Mouse (Mus musculus) stomach, embryonic 14.5 days (tissue): ENCODE measurements around the gene Prss56. TPM values are rescaled to one million over a fixed set of nuclear protein-coding genes. Genes with fewer than 3 reads are reported as not detected.
A peak's percentile ranks its signal among the peaks of the same experiment; 100 is the strongest.

ENCODE experiments used
- ATAC-seq: fragments of 200-750 bp; cut with Nextera tagmentation; 2 replicates; pipeline ENCODE4 v1.8.0; 2017; ENCODE audit warnings: low read depth, moderate TSS enrichment; ENCODE audit not compliant: insufficient number of reproducible peaks, insufficient read depth, low FRiP score
- H3K27ac ChIP-seq: fragments of 300-500 bp; sonication (generic); 2 replicates; pipeline ENCODE4 v1.5.1; 2014; ENCODE audit warnings: mild to moderate bottlenecking, low read length, moderate library complexity, mixed read lengths
- H3K27me3 ChIP-seq: fragments of 300-500 bp; sonication (generic); 2 replicates; pipeline ENCODE4 v1.6.1; 2014; ENCODE audit warnings: low read length, control low read depth, mixed read lengths; ENCODE audit not compliant: control insufficient read depth, insufficient read depth
- H3K36me3 ChIP-seq: fragments of 300-500 bp; sonication (generic); 2 replicates; pipeline ENCODE4 v1.6.1; 2014; ENCODE audit warnings: mild to moderate bottlenecking, control low read depth, low read length, moderate library complexity, mixed read lengths; ENCODE audit not compliant: control insufficient read depth, insufficient read depth
- H3K4me1 ChIP-seq: fragments of 300-500 bp; sonication (generic); 2 replicates; pipeline ENCODE4 v1.6.1; 2014; ENCODE audit warnings: low read length, control low read depth, mixed read lengths; ENCODE audit not compliant: control insufficient read depth, insufficient read depth
- H3K4me2 ChIP-seq: fragments of 300-500 bp; sonication (generic); replicated peaks from 2 replicates; pipeline ENCODE4 v1.6.1; 2014; ENCODE audit warnings: low read depth, low read length, control low read depth
- H3K4me3 ChIP-seq: fragments of 300-500 bp; sonication (generic); 2 replicates; pipeline ENCODE4 v1.5.1; 2014; ENCODE audit warnings: low read depth, low read length, control low read depth
- H3K9ac ChIP-seq: fragments of 300-500 bp; sonication (generic); replicated peaks from 2 replicates; pipeline ENCODE4 v1.6.1; 2014; ENCODE audit warnings: low read depth, mild to moderate bottlenecking, control low read depth, low read length, moderate library complexity, mixed read lengths
- H3K9me3 ChIP-seq: fragments of 300-500 bp; sonication (generic); 2 replicates; pipeline ENCODE4 v1.6.1; 2016; ENCODE audit warnings: low read depth, low read length, control low read depth; ENCODE audit not compliant: control insufficient read depth
- WGBS: fragments of 180-500 bp; shearing (Covaris S2); extraction: QIAGEN DNeasy Blood & Tissue Kit; methylation state at CpG from one replicate; pipeline ENCODE4 v1.1.7; 2014; 5-methylcytosine and 5-hydroxymethylcytosine counted together
- polyA plus RNA-seq: library from polyadenylated mRNA; unstranded; fragments of >200 nt; fragmentation: Nextera tagmentation; extraction: Ambion mirVana; gene quantifications from 2 replicates; pipeline ENCODE4 v1.2.1, GENCODE M21; 2014

Gene Prss56
- polyA plus RNA-seq, 1 experiment from 2014 or later: 0.14 TPM

DNA sequence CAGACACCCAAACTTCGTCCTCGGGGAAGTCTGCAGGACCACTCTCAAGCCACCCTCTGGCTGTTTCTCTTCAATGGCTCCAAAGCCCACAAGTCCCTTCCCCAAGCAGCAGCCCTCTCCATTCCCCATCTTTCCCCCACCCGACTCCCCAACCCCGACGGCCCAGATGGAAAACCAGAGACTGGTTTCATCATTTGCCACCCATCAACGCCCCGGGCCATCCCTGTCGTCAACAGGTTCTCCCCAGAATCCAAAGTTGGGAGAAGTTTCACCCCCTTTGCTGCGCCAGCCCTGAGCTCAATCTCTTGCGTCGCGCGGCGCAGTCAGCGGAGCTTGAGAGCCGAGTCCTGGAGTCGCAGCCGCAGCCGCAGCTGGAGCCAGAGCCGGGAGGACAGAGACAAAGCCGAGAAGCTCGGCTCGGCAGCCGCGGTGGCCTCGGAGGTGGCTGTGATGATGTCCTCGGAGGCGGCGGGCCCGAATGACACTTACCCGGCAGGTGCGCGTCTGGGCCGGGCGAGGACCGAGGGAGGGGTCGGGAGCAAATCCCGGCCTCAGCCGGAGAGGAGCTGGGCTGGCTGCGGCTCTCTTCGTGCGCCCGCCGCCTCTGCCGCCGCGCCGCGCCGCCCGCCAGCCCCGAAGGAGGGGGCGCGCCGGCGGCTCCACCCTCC is 27.4 kb upstream of the Prss56 start:
- no peak overlapping the region for H3K27ac ChIP-seq
- no peaks in the 10 kb centered on the region for H3K9me3 ChIP-seq
- peak overlapping the region; percentile 36 for H3K4me3 ChIP-seq
- H3K4me2 ChIP-seq: peak overlapping the region; percentile 57
- no peaks in the 10 kb centered on the region for H3K36me3 ChIP-seq
- H3K27me3 ChIP-seq: peaks cover 69% of the 10 kb centered on the region
- 0 out of 2 replicates have a peak, but pooled peaks cover 4% of the 10 kb centered on the region for H3K4me1 ChIP-seq
- ATAC-seq: peak; percentile 14; the same call in 1 of the 2 replicates
- no peak overlapping the region for H3K9ac ChIP-seq
- 1% methylated on average over 51 of the region's 56 CpGs for WGBS

DNA sequence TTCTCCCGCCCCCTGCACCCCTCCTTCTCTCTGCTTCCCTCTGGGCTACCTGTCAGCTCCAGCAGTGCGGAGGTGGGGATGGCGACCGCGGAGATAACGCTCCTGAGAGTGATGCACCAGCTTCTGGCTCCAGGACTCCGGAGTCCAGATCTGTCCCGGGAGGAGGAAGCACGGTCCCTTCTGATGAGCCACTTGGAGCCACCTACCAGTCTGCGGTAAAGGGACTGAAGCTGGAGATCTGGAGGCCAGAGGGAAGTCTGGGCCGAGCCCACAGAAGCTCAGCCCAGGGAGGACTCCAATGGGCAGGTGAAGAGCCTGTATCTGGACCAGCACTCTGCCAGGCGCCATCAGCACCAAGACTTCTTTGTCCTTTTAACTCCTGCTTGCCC is 26.9 kb upstream of the Prss56 start, which contains the start of gene Ecel1:
TSS of gene Ecel1 (minus strand) at position 323 of the 389 bp plus-strand sequence.
- WGBS: 3% methylated on average over 11 of the region's 12 CpGs
- H3K4me3 ChIP-seq: peak within 1 kb of the TSS; percentile 36
- H3K9me3 ChIP-seq: no peaks in the 10 kb centered on the region
- H3K27ac ChIP-seq: no peak within 1 kb of the TSS
- peak within 1 kb of the TSS; percentile 57 for H3K4me2 ChIP-seq
- H3K27me3 ChIP-seq: peaks cover 65% of the 10 kb centered on the region
- H3K9ac ChIP-seq: no peak within 1 kb of the TSS
- no peak for ATAC-seq
- 0 out of 2 replicates have a peak, but pooled peaks cover 4% of the 10 kb centered on the region for H3K4me1 ChIP-seq
- no peaks in the 10 kb centered on the region for H3K36me3 ChIP-seq

GRCm38 (mm10) chr1:87159396-87159795 is 23.7 kb upstream of the Prss56 start:
- no peak for ATAC-seq
- Histone ChIP-seq H3K4me1 (0 out of 2 replicates have a peak, but pooled peaks cover 4% of the 10 kb centered on the region), H3K4me2 (no peak overlapping the region), H3K9me3 (no peaks in the 10 kb centered on the region), H3K9ac (no peak overlapping the region), H3K4me3 (no peak overlapping the region), H3K27ac (no peak overlapping the region), H3K36me3 (no peaks in the 10 kb centered on the region), H3K27me3 (peaks cover 34% of the 10 kb centered on the region)
- 80% methylated on average over 3 of the region's 3 CpGs for WGBS

GRCm38 (mm10) chr1:87164164-87164795 is 18.8 kb upstream of the Prss56 start:
- H3K36me3 ChIP-seq: no peaks in the 10 kb centered on the region
- H3K4me1 ChIP-seq: no peaks in the 10 kb centered on the region
- H3K4me3 ChIP-seq: no peak overlapping the region
- no peak overlapping the region for H3K4me2 ChIP-seq
- WGBS: 27% methylated on average over 11 of the region's 11 CpGs
- H3K9ac ChIP-seq: no peak overlapping the region
- no peak for ATAC-seq
- no peaks in the 10 kb centered on the region for H3K9me3 ChIP-seq
- no peak overlapping the region for H3K27ac ChIP-seq
- H3K27me3 ChIP-seq: 0 out of 2 replicates have a peak, but pooled peaks cover 4% of the 10 kb centered on the region

DNA sequence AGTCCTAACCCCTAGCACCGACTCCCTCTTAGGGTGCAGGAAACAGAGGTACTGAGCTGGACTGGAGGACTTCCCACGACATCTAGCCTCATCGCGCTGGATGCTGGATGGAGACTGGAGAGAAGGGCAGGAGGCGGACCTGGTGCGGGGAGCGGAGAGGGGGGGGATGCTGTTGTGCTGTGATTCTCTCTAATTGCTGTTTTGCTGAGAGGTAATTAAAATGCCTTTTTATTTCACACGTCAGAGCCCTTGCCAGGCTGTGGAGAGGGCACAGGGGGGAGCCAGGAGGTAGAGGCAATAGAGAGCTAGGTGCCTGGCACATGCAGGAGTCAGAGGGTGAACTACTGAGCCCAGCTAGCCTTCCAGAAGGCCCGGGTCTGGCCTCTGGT is 18.3 kb upstream of the Prss56 start:
- Histone ChIP-seq H3K27me3 (0 out of 2 replicates have a peak, but pooled peaks cover 4% of the 10 kb centered on the region), H3K9ac (no peak overlapping the region), H3K36me3 (no peaks in the 10 kb centered on the region), H3K9me3 (no peaks in the 10 kb centered on the region), H3K4me3 (no peak overlapping the region), H3K4me1 (0 out of 2 replicates have a peak, but pooled peaks cover 2% of the 10 kb centered on the region), H3K4me2 (no peak overlapping the region), H3K27ac (no peak overlapping the region)
- no peak for ATAC-seq
- WGBS: 53% methylated on average over 9 of the region's 9 CpGs

DNA sequence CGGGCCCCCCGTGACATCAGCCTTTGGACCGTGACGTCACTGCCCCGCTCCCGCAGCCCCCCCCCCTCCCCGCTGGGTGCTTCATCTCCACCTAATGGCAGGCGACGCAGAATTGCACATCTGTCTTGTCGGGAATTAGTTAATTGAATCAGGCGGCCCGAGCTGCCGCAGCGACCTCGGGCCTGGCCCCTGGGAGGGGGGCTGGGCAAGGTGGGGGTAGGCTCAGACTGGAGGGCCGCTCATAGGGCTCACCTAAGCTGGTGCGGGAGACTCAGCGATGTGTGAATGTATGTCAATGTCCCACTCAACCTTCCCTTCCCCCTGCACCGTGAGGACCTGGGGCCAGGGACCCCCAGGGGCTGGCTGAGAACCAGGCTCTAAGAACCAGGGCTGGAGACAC is 12.7 kb upstream of the Prss56 start:
- Histone ChIP-seq H3K4me2 (no peak overlapping the region), H3K4me3 (no peak overlapping the region), H3K4me1 (0 out of 2 replicates have a peak, but pooled peaks cover 8% of the 10 kb centered on the region), H3K36me3 (no peaks in the 10 kb centered on the region), H3K27ac (no peak overlapping the region), H3K9me3 (no peaks in the 10 kb centered on the region), H3K9ac (no peak overlapping the region; the same call in 1 of the 2 replicates), H3K27me3 (peaks cover 10% of the 10 kb centered on the region; the same call in 1 of the 2 replicates)
- no peak for ATAC-seq
- 11% methylated on average over 19 of the region's 19 CpGs for WGBS

DNA sequence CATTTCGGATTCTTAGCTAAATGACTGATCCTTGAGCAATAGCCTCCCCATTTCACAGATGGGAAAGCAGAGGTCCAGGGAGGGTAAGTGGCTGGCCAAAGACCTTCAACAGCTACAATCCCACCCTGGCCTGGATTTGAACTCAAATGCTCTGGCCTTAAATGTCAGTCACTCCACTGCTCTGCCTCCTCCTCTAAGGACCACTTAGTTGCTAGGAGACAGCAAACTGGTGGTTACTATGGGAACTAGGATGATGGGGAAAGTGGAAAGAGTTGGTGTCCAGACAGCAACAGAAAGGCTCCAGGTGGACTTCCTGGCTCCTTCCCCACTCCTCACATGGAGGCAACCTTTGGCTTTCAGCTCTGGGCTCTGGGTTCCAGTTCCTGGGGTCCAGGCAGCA is 11.8 kb upstream of the Prss56 start:
- H3K4me1 ChIP-seq: peaks cover 13% of the 10 kb centered on the region; the same call in 1 of the 2 replicates
- no peak overlapping the region for H3K27ac ChIP-seq
- H3K36me3 ChIP-seq: no peaks in the 10 kb centered on the region
- no peak overlapping the region for H3K4me2 ChIP-seq
- no peak for ATAC-seq
- 84% methylated on average over 1 of the region's 1 CpGs for WGBS
- no peak overlapping the region for H3K9ac ChIP-seq
- H3K27me3 ChIP-seq: peaks cover 10% of the 10 kb centered on the region; the same call in 1 of the 2 replicates
- H3K9me3 ChIP-seq: no peaks in the 10 kb centered on the region
- H3K4me3 ChIP-seq: no peak overlapping the region

- Histone ChIP-seq H3K9ac (no peak overlapping the region), H3K27me3 (peaks cover 10% of the 10 kb centered on the region; the same call in 1 of the 2 replicates), H3K27ac (no peak overlapping the region), H3K4me1 (peaks cover 15% of the 10 kb centered on the region; the same call in 1 of the 2 replicates), H3K9me3 (no peaks in the 10 kb centered on the region), H3K36me3 (no peaks in the 10 kb centered on the region), H3K4me2 (no peak overlapping the region), H3K4me3 (no peak overlapping the region)
- whole genome bisulfite sequencing: 30% methylated on average over 9 of the region's 9 CpGs
- no peak for ATAC-seq
These were observed 10.8 kb upstream of the Prss56 start for GRCm38 (mm10) chr1:87172316-87172715.
